Mouse (Mus musculus): Measurements from ENCODE around the gene Dcdc2c. TPM values are rescaled to one million over a fixed set of nuclear protein-coding genes. Genes with fewer than 3 reads are reported as not detected.

Gene Dcdc2c
- polyA plus RNA-seq, 1 experiment from 2014 or later = not detected

- ATAC-seq (ENCODE audit: low read depth) = no peak
- no peak within 1 kb of the TSS for H3K27ac ChIP-seq (ENCODE audit: low read length)
- H3K4me1 ChIP-seq (ENCODE audit: control insufficient read depth, low read depth, low read length) = no peaks in the 10 kb centered on the region
- no peak within 1 kb of the TSS for H3K4me2 ChIP-seq (ENCODE audit: low read depth, low read length)
- no peak within 1 kb of the TSS for H3K9ac ChIP-seq (ENCODE audit: low read depth, low read length)
- no peaks in the 10 kb centered on the region for H3K9me3 ChIP-seq (replicated peaks; ENCODE audit: control insufficient read depth, low read length)
- no peaks in the 10 kb centered on the region for H3K36me3 ChIP-seq (ENCODE audit: control insufficient read depth, insufficient read depth)
- no peaks in the 10 kb centered on the region for H3K27me3 ChIP-seq (ENCODE audit: control insufficient read depth, insufficient read depth, low read depth, low read length)
- H3K4me3 ChIP-seq (ENCODE audit: low read depth, low read length) = no peak within 1 kb of the TSS
- 66% methylated on average over 8 of the region's 8 CpGs for WGBS (ENCODE audit: insufficient replicate concordance)
Measured at GRCm38 (mm10) chr12:28582423-28582822, 30.2 kb upstream of the Dcdc2c start, which contains the start of gene Allc. TSS of gene Allc (minus strand) at chr12:28582523.

- 19% methylated on average over 4 of the region's 4 CpGs for WGBS (ENCODE audit: insufficient replicate concordance)
- no peak for ATAC-seq (ENCODE audit: low read depth)
- H3K27me3 ChIP-seq (ENCODE audit: control insufficient read depth, insufficient read depth, low read depth, low read length) = no peaks in the 10 kb centered on the region
Measured at GRCm38 (mm10) chr12:28579132-28579531, 26.9 kb upstream of the Dcdc2c start.

GRCm38 (mm10) chr12:28578147-28578546 is 25.9 kb upstream of the Dcdc2c start:
- no peaks in the 10 kb centered on the region for H3K36me3 ChIP-seq (ENCODE audit: control insufficient read depth, insufficient read depth)
- no peaks in the 10 kb centered on the region for H3K9me3 ChIP-seq (replicated peaks; ENCODE audit: control insufficient read depth, low read length)
- H3K27me3 ChIP-seq (ENCODE audit: control insufficient read depth, insufficient read depth, low read depth, low read length) = no peaks in the 10 kb centered on the region
- no peak overlapping the region for H3K9ac ChIP-seq (ENCODE audit: low read depth, low read length)
- ATAC-seq (ENCODE audit: low read depth) = no peak
- H3K27ac ChIP-seq (ENCODE audit: low read length) = no peak overlapping the region
- no peak overlapping the region for H3K4me3 ChIP-seq (ENCODE audit: low read depth, low read length)
- no peaks in the 10 kb centered on the region for H3K4me1 ChIP-seq (ENCODE audit: control insufficient read depth, low read depth, low read length)
- no peak overlapping the region for H3K4me2 ChIP-seq (ENCODE audit: low read depth, low read length)
- 32% methylated on average over 3 of the region's 3 CpGs for WGBS (ENCODE audit: insufficient replicate concordance)

More at GRCm38 (mm10) chr12:28579132-28579531, 26.9 kb upstream of the Dcdc2c start:
- Histone ChIP-seq H3K4me2 (ENCODE audit: low read depth, low read length) (no peak overlapping the region), H3K4me3 (ENCODE audit: low read depth, low read length) (no peak overlapping the region), H3K27ac (ENCODE audit: low read length) (no peak overlapping the region), H3K9ac (ENCODE audit: low read depth, low read length) (no peak overlapping the region), H3K36me3 (ENCODE audit: control insufficient read depth, insufficient read depth) (no peaks in the 10 kb centered on the region), H3K4me1 (ENCODE audit: control insufficient read depth, low read depth, low read length) (no peaks in the 10 kb centered on the region), H3K9me3 (replicated peaks; ENCODE audit: control insufficient read depth, low read length) (no peaks in the 10 kb centered on the region)

GRCm38 (mm10) chr12:28575366-28576070 is 23.3 kb upstream of the Dcdc2c start:
- Histone ChIP-seq H3K9me3 (replicated peaks; ENCODE audit: control insufficient read depth, low read length) (no peaks in the 10 kb centered on the region), H3K4me1 (ENCODE audit: control insufficient read depth, low read depth, low read length) (no peaks in the 10 kb centered on the region), H3K4me2 (ENCODE audit: low read depth, low read length) (no peak overlapping the region), H3K27ac (ENCODE audit: low read length) (no peak overlapping the region), H3K36me3 (ENCODE audit: control insufficient read depth, insufficient read depth) (no peaks in the 10 kb centered on the region), H3K27me3 (ENCODE audit: control insufficient read depth, insufficient read depth, low read depth, low read length) (no peaks in the 10 kb centered on the region), H3K4me3 (ENCODE audit: low read depth, low read length) (no peak overlapping the region), H3K9ac (ENCODE audit: low read depth, low read length) (no peak overlapping the region)
- no peak for ATAC-seq (ENCODE audit: low read depth)
- 43% methylated on average over 6 of the region's 6 CpGs for WGBS (ENCODE audit: insufficient replicate concordance)

- WGBS (ENCODE audit: insufficient replicate concordance) = 68% methylated on average over 2 of the region's 2 CpGs
- H3K9ac ChIP-seq (ENCODE audit: low read depth, low read length) = no peak overlapping the region
- H3K36me3 ChIP-seq (ENCODE audit: control insufficient read depth, insufficient read depth) = no peaks in the 10 kb centered on the region
- no peak overlapping the region for H3K27ac ChIP-seq (ENCODE audit: low read length)
- H3K27me3 ChIP-seq (ENCODE audit: control insufficient read depth, insufficient read depth, low read depth, low read length) = no peaks in the 10 kb centered on the region
- H3K4me3 ChIP-seq (ENCODE audit: low read depth, low read length) = no peak overlapping the region
- H3K4me1 ChIP-seq (ENCODE audit: control insufficient read depth, low read depth, low read length) = no peaks in the 10 kb centered on the region
- H3K4me2 ChIP-seq (ENCODE audit: low read depth, low read length) = no peak overlapping the region
- ATAC-seq (ENCODE audit: low read depth) = no peak
- H3K9me3 ChIP-seq (replicated peaks; ENCODE audit: control insufficient read depth, low read length) = no peaks in the 10 kb centered on the region
Measured at GRCm38 (mm10) chr12:28572241-28572640, 20.0 kb upstream of the Dcdc2c start.

- Histone ChIP-seq H3K4me3 (ENCODE audit: low read depth, low read length) (no peak overlapping the region), H3K9ac (ENCODE audit: low read depth, low read length) (no peak overlapping the region), H3K36me3 (ENCODE audit: control insufficient read depth, insufficient read depth) (no peaks in the 10 kb centered on the region), H3K4me1 (ENCODE audit: control insufficient read depth, low read depth, low read length) (no peaks in the 10 kb centered on the region), H3K9me3 (replicated peaks; ENCODE audit: control insufficient read depth, low read length) (no peaks in the 10 kb centered on the region), H3K27ac (ENCODE audit: low read length) (no peak overlapping the region), H3K27me3 (ENCODE audit: control insufficient read depth, insufficient read depth, low read depth, low read length) (no peaks in the 10 kb centered on the region), H3K4me2 (ENCODE audit: low read depth, low read length) (no peak overlapping the region)
- ATAC-seq (ENCODE audit: low read depth) = no peak
- 60% methylated on average over 18 of the region's 18 CpGs for WGBS (ENCODE audit: insufficient replicate concordance)
Measured at GRCm38 (mm10) chr12:28551775-28552174, 424 bp downstream of the Dcdc2c start.

GRCm38 (mm10) chr12:28548887-28549286 is 3.3 kb downstream of the Dcdc2c start:
- no peak overlapping the region for H3K9ac ChIP-seq (ENCODE audit: low read depth, low read length)
- H3K36me3 ChIP-seq (ENCODE audit: control insufficient read depth, insufficient read depth) = no peaks in the 10 kb centered on the region
- no peaks in the 10 kb centered on the region for H3K9me3 ChIP-seq (replicated peaks; ENCODE audit: control insufficient read depth, low read length)
- WGBS (ENCODE audit: insufficient replicate concordance) = 56% methylated on average over 4 of the region's 4 CpGs
- H3K27ac ChIP-seq (ENCODE audit: low read length) = no peak overlapping the region
- no peak overlapping the region for H3K4me3 ChIP-seq (ENCODE audit: low read depth, low read length)
- no peak for ATAC-seq (ENCODE audit: low read depth)
- no peak overlapping the region for H3K4me2 ChIP-seq (ENCODE audit: low read depth, low read length)
- H3K27me3 ChIP-seq (ENCODE audit: control insufficient read depth, insufficient read depth, low read depth, low read length) = no peaks in the 10 kb centered on the region
- no peaks in the 10 kb centered on the region for H3K4me1 ChIP-seq (ENCODE audit: control insufficient read depth, low read depth, low read length)

- no peak overlapping the region for H3K4me3 ChIP-seq (ENCODE audit: low read depth, low read length)
- 20% methylated on average over 1 of the region's 1 CpGs for WGBS (ENCODE audit: insufficient replicate concordance)
- H3K27ac ChIP-seq (ENCODE audit: low read length) = no peak overlapping the region
- H3K4me1 ChIP-seq (ENCODE audit: control insufficient read depth, low read depth, low read length) = no peaks in the 10 kb centered on the region; the same call in 1 of the 2 replicates
- no peak overlapping the region for H3K4me2 ChIP-seq (ENCODE audit: low read depth, low read length)
- no peak for ATAC-seq (ENCODE audit: low read depth)
- H3K36me3 ChIP-seq (ENCODE audit: control insufficient read depth, insufficient read depth) = no peaks in the 10 kb centered on the region
- no peak overlapping the region for H3K9ac ChIP-seq (ENCODE audit: low read depth, low read length)
- H3K27me3 ChIP-seq (ENCODE audit: control insufficient read depth, insufficient read depth, low read depth, low read length) = no peaks in the 10 kb centered on the region
- no peaks in the 10 kb centered on the region for H3K9me3 ChIP-seq (replicated peaks; ENCODE audit: control insufficient read depth, low read length)
Measured at GRCm38 (mm10) chr12:28514264-28514775, 37.9 kb downstream of the Dcdc2c start.

- Histone ChIP-seq H3K27ac (ENCODE audit: low read length) (no peak overlapping the region; the same call in 1 of the 2 replicates), H3K27me3 (ENCODE audit: control insufficient read depth, insufficient read depth, low read depth, low read length) (no peaks in the 10 kb centered on the region), H3K9me3 (replicated peaks; ENCODE audit: control insufficient read depth, low read length) (no peaks in the 10 kb centered on the region), H3K9ac (ENCODE audit: low read depth, low read length) (no peak overlapping the region), H3K4me1 (ENCODE audit: control insufficient read depth, low read depth, low read length) (no peaks in the 10 kb centered on the region; the same call in 1 of the 2 replicates), H3K36me3 (ENCODE audit: control insufficient read depth, insufficient read depth) (no peaks in the 10 kb centered on the region), H3K4me2 (ENCODE audit: low read depth, low read length) (no peak overlapping the region), H3K4me3 (ENCODE audit: low read depth, low read length) (no peak overlapping the region)
- 32% methylated on average over 5 of the region's 5 CpGs for WGBS (ENCODE audit: insufficient replicate concordance)
- peak; percentile 70 for ATAC-seq (ENCODE audit: low read depth)
Measured at GRCm38 (mm10) chr12:28509699-28510280, 42.4 kb downstream of the Dcdc2c start.
